Mouse (Mus musculus) ES-Bruce4 (cell line): ENCODE data around the gene Ank3. TPM values are rescaled to one million over a fixed set of nuclear protein-coding genes. Genes with fewer than 3 reads are reported as not detected.

Experiments used
- H3K27ac ChIP-seq: 2 replicates; pipeline ENCODE4 v1.5.1; 2012; ENCODE audit warnings: low read length, inconsistent platforms; ENCODE audit not compliant: insufficient read depth
- H3K27me3 ChIP-seq: 2 replicates; pipeline ENCODE4 v1.6.1; 2012; ENCODE audit warnings: mild to moderate bottlenecking, low read length, inconsistent platforms; ENCODE audit not compliant: control insufficient read depth, poor library complexity, insufficient read depth, severe bottlenecking
- H3K36me3 ChIP-seq: 2 replicates; pipeline ENCODE4 v1.6.1; 2012; ENCODE audit warnings: inconsistent platforms, mild to moderate bottlenecking, low read length, moderate library complexity; ENCODE audit not compliant: control insufficient read depth, poor library complexity, insufficient read depth, severe bottlenecking
- H3K4me1 ChIP-seq: one replicate; pipeline ENCODE4 v1.8.1; 2011; ENCODE audit warnings: low read length; ENCODE audit not compliant: control insufficient read depth, insufficient read depth
- H3K4me3 ChIP-seq: 2 replicates; pipeline ENCODE4 v1.5.1; 2011; ENCODE audit warnings: low read depth, mild to moderate bottlenecking, low read length
- H3K9ac ChIP-seq: 2 replicates; pipeline ENCODE4 v1.6.1; 2012; ENCODE audit warnings: low read depth, mild to moderate bottlenecking, inconsistent platforms; ENCODE audit not compliant: poor library complexity, severe bottlenecking
- H3K9me3 ChIP-seq: replicated peaks from 2 replicates; pipeline ENCODE4 v1.6.1; 2012; ENCODE audit warnings: mild to moderate bottlenecking, low read length, inconsistent platforms; ENCODE audit not compliant: control insufficient read depth, poor library complexity, insufficient read depth, severe bottlenecking
- CTCF ChIP-seq: IDR thresholded peaks from one replicate; pipeline ENCODE4 v1.8.1; 2011; ENCODE audit warnings: low read depth, low read length
- EP300 ChIP-seq: IDR thresholded peaks from 2 replicates; pipeline ENCODE4 v1.6.1; 2011; ENCODE audit warnings: low read depth, low read length; ENCODE audit not compliant: insufficient read depth
- POLR2A ChIP-seq: IDR thresholded peaks from one replicate; pipeline ENCODE4 v1.8.1; 2011; ENCODE audit warnings: low read length; ENCODE audit not compliant: insufficient read depth
- polyA plus RNA-seq: library from polyadenylated mRNA; stranded (reverse); fragments of >200 nt; gene quantifications from 2 replicates; pipeline ENCODE4 v1.2.4, GENCODE M21; 2011; ENCODE audit warnings: low read depth; ENCODE audit not compliant: missing spikeins, insufficient read depth, insufficient read length

The Ank3 gene
- polyA plus RNA-seq, 1 experiment: 61.0 TPM

GRCm38 (mm10) chr10:69719421-69719820, 320.8 kb downstream of the Ank3 start:
- Histone ChIP-seq H3K4me3 (no peak overlapping the region), H3K9me3 (no peaks in the 10 kb centered on the region), H3K9ac (no peak overlapping the region), H3K27ac (no peak overlapping the region), H3K36me3 (no peaks in the 10 kb centered on the region), H3K4me1 (no peaks in the 10 kb centered on the region), H3K27me3 (no peaks in the 10 kb centered on the region)
- TF ChIP-seq CTCF (no peak), EP300 (no peak)

DNA sequence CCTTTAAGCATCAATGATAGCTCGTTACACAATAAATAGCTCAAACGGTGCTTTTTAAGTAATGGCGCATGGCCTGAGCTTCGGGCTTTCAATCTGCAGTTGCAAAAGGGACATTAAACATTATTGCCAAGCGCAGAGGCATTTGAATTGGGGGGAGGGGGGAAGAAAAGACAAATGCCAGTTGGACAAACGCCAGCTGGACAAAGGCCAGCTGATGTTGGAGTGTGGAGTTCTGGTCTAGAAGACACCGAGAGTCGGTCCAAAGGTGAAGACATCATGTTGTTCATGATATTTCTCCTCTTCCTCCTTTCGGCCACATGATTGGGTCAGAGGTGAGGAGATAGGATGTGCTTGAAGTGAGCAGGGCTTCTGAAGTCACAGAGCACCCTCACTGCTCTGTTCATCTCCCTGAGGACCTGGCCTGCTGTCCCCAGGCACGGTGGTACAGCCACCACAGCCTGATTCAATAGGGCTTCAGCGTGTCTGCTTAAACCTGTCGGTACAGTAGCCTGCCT, 321.4 kb downstream of the Ank3 start:
- TF ChIP-seq POLR2A (no peak), EP300 (no peak), CTCF (no peak)
- H3K4me3 ChIP-seq: no peak overlapping the region
- no peaks in the 10 kb centered on the region for H3K4me1 ChIP-seq
- no peaks in the 10 kb centered on the region for H3K27me3 ChIP-seq
- H3K36me3 ChIP-seq: no peaks in the 10 kb centered on the region
- no peak overlapping the region for H3K9ac ChIP-seq
- no peaks in the 10 kb centered on the region for H3K9me3 ChIP-seq
- no peak overlapping the region for H3K27ac ChIP-seq

DNA sequence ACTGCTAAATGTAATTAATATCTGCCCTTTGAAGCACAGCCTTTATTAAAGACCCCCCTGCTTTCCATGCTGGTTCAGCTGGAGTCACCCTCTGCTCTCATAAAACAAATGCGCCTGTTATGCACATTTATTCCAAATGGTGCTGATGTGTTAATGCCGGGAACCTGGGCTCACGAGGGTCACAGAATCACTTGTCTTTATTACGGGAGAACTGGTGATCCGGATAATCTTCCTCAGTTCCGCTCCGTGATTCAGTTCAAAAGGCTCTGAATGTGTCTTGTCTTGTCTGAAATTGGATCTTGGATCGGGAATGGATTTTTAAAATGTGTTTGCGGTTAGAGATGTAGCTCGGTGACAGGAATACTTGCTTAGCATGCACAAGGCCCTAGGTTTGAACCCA, 321.9 kb downstream of the Ank3 start:
- H3K36me3 ChIP-seq: no peaks in the 10 kb centered on the region
- H3K4me1 ChIP-seq: no peaks in the 10 kb centered on the region
- no peak for TF ChIP-seq CTCF
- no peak overlapping the region for H3K9ac ChIP-seq
- no peak overlapping the region for H3K27ac ChIP-seq
- no peaks in the 10 kb centered on the region for H3K9me3 ChIP-seq
- no peak overlapping the region for H3K4me3 ChIP-seq
- H3K27me3 ChIP-seq: no peaks in the 10 kb centered on the region

DNA sequence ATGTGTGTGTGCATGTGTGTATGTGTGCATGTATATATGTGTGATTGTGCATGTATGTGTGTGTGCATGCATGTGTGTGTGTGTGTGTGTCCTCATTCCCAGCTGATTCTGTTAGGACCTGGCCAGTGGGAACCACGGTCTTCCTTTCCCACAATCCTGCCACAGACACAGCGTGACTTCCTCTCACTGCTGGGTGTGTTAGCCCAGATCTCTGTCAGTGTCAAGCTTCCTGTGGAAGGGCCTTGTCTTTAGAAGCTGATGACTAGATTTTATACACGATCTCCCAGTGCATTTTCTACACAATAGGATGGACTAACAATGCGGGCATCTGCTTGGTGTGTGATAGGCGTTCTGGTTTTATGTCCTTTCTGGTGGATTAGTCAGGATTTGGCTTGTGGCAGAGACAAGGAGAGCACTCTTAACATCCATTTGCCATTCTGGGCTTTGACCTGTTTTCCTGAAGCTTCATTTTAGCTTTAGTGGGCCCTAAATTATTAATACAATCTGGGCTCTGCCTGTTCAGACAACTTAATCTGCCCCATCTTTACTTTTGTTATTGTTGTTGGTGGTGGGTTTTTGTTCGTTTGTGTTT, 322.4 kb downstream of the Ank3 start:
- no peak overlapping the region for H3K27ac ChIP-seq
- TF ChIP-seq POLR2A (no peak), CTCF (no peak), EP300 (no peak)

DNA sequence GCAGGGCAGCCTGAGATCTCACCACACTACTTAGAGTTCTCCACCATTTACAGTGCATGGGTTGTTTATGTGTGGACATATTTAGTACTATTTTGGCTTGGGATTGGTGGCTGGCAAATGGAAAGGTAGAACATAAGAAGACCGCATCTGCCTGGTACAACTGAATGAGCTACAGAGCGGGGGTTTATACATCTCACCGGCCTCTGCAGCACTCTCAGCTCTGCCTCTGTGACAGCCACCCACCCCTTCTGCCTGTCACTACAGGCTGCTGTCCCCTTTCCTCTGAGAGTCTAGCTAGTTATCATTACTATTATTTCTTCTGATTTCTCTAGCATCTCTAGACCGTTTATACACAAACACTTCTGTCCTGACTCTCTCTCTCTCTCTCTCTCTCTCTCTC, 325.6 kb downstream of the Ank3 start:
- H3K4me1 ChIP-seq: no peaks in the 10 kb centered on the region
- H3K36me3 ChIP-seq: no peaks in the 10 kb centered on the region
- no peak overlapping the region for H3K27ac ChIP-seq
- no peaks in the 10 kb centered on the region for H3K9me3 ChIP-seq
- TF ChIP-seq POLR2A (no peak), CTCF (no peak)
- H3K27me3 ChIP-seq: no peaks in the 10 kb centered on the region
- no peak overlapping the region for H3K9ac ChIP-seq
- no peak overlapping the region for H3K4me3 ChIP-seq

More for the DNA sequence above, 322.4 kb downstream of the Ank3 start:
- no peaks in the 10 kb centered on the region for H3K9me3 ChIP-seq
- no peaks in the 10 kb centered on the region for H3K36me3 ChIP-seq
- no peaks in the 10 kb centered on the region for H3K27me3 ChIP-seq
- no peak overlapping the region for H3K9ac ChIP-seq
- no peaks in the 10 kb centered on the region for H3K4me1 ChIP-seq
- H3K4me3 ChIP-seq: no peak overlapping the region

DNA sequence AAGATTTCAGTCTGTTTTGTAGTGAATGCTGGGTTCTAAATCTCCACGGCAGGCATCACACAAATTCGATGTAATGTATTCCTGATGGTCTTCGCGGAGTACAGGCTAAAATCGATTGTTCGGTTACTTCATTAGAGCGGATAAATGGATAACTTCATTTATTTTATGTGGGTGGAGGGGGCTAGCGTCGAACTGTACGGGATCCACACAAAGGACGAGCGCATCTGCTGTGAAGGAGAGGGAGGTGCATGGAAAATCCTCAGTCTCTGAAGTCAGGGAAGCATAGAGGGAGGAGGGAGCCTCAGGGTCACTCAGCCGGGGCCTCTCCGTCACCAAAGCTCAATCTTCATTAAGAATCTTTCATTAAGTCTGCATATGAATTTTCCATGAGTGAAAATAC, 326.5 kb downstream of the Ank3 start:
- Histone ChIP-seq H3K36me3 (no peaks in the 10 kb centered on the region), H3K27me3 (no peaks in the 10 kb centered on the region), H3K9ac (no peak overlapping the region), H3K4me3 (no peak overlapping the region), H3K9me3 (no peaks in the 10 kb centered on the region), H3K27ac (no peak overlapping the region), H3K4me1 (no peaks in the 10 kb centered on the region)
- no peak for TF ChIP-seq EP300
- no peak for TF ChIP-seq POLR2A
- TF ChIP-seq CTCF: no peak
